Mouse (Mus musculus): ENCODE measurements around the gene Zfp618. TPM values are rescaled to one million over a fixed set of nuclear protein-coding genes. Genes with fewer than 3 reads are reported as not detected.

The Zfp618 gene
- total and polyA plus RNA-seq, 3 experiments = 0.05 TPM; not detected in 2

DNA sequence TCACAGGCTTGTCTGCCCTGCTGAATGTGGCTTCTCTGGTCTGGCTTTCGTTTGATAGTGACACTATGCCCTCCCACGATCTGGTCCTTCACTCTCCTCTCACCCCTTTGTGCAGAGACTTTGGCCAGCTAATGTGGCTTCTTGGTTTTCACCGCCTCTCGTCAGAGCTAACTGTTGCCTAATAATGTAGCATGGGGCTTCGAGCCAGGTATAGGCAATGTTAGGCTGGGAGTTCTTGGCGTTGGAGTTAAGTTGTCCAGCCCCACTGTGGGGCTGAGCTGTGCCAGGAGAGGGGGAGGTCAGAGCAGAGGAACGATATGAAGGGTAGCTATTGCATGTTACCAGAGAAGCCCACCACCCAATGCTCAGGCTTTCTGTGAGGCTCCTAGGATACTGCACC, 34.5 kb downstream of the Zfp618 start:
- DNase-seq (ENCODE audit: low spot score) (no peak), ATAC-seq (ENCODE audit: extremely low read depth, insufficient number of reproducible peaks, low FRiP score, poor library complexity, severe bottlenecking) (no peak)
- Histone ChIP-seq H3K4me1 (ENCODE audit: insufficient read depth, low read depth, low read length) (no peaks in the 10 kb centered on the region), H3K9me3 (replicated peaks) (peaks cover 84% of the 10 kb centered on the region), H3K36me3 (replicated peaks) (no peaks in the 10 kb centered on the region), H3K4me3 (ENCODE audit: low read depth, low read length) (no peak overlapping the region), H3K27me3 (ENCODE audit: insufficient read depth, low read length) (no peaks in the 10 kb centered on the region)
- TF ChIP-seq CTCF (IDR thresholded peaks at IDR 0.05; ENCODE audit: low read depth, low read length) (no peak), TAL1 (conservative IDR thresholded peaks at IDR 0.05; ENCODE audit: low read depth, low read length) (no peak), GATA1 (IDR thresholded peaks at IDR 0.05; ENCODE audit: borderline replicate concordance, low read length) (no peak), GATA2 (IDR thresholded peaks at IDR 0.05; ENCODE audit: borderline replicate concordance, low read depth, low read length) (no peak), POLR2AphosphoS5 (IDR thresholded peaks at IDR 0.05; ENCODE audit: insufficient replicate concordance, low read depth, low read length) (no peak)

DNA sequence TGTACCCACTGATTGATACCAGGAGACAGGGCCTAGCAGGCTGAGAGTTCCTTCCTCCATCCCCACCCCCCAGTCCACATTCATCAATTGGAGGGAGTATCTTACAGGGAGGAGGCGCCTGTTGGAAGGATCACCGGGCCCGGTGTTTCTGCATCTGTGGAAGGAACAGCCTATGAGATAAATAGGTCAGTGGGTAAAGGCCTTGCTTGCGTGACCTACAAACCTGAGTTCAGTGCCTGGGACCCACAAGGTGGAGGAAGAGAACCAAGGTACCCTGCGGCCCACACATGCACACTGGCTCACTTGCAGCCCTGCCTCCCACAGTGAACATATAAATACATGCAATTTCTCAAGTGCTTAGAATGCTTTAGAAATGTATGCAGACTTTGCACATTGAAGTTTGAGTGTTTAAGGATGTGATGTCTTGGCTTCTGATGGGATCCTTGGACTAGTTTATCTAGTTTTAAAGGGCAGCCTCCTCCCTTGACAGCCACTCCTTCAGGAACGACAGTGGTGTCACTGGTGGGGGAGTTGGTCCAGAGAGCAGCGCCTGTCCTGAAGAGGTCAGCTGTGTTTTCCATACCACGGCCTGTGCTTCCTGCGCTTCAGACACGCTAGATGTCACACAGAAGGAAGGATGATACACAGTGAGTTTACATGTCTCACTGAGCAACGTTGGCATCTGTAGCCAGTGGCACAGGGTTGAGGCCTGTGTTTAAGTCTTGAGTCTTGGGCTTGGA, 35.1 kb downstream of the Zfp618 start:
- H3K9me3 ChIP-seq (replicated peaks) = peaks cover 88% of the 10 kb centered on the region
- H3K4me3 ChIP-seq (ENCODE audit: low read depth, low read length) = no peak overlapping the region
- no peak for DNase-seq (ENCODE audit: low spot score)
- no peak for ATAC-seq (ENCODE audit: extremely low read depth, insufficient number of reproducible peaks, low FRiP score, poor library complexity, severe bottlenecking)
- no peaks in the 10 kb centered on the region for H3K4me1 ChIP-seq (ENCODE audit: insufficient read depth, low read depth, low read length)
- H3K27me3 ChIP-seq (ENCODE audit: insufficient read depth, low read length) = no peaks in the 10 kb centered on the region
- no peak for TF ChIP-seq TAL1 (conservative IDR thresholded peaks at IDR 0.05; ENCODE audit: low read depth, low read length)
- TF ChIP-seq GATA1 (IDR thresholded peaks at IDR 0.05; ENCODE audit: borderline replicate concordance, low read length) = no peak
- TF ChIP-seq GATA2 (IDR thresholded peaks at IDR 0.05; ENCODE audit: borderline replicate concordance, low read depth, low read length) = no peak
- no peak for TF ChIP-seq CTCF (IDR thresholded peaks at IDR 0.05; ENCODE audit: low read depth, low read length)
- TF ChIP-seq POLR2AphosphoS5 (IDR thresholded peaks at IDR 0.05; ENCODE audit: insufficient replicate concordance, low read depth, low read length) = no peak
- H3K36me3 ChIP-seq (replicated peaks) = no peaks in the 10 kb centered on the region

DNA sequence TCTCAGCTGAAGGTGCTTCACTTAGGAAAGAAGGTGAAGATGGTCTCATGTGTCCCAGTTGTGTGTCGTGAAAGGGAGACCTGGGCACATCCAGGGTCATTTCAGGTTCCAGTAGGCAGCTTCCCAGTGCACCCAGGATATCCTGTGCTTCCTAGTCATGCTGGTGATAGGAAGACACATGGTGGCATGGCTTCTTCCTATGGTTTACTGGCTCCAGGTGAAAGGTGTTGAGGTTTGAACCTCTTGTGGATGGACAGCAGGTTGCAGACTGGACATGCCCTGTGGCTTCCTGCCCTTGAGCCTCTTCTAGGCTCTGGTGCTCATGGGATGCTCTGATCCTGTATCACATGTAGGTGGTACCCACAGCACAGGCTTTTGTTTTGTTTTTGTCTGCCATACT, 37.0 kb downstream of the Zfp618 start:
- ATAC-seq (ENCODE audit: extremely low read depth, insufficient number of reproducible peaks, low FRiP score, poor library complexity, severe bottlenecking) (no peak), DNase-seq (ENCODE audit: low spot score) (no peak)
- Histone ChIP-seq H3K4me3 (ENCODE audit: low read depth, low read length) (no peak overlapping the region), H3K9me3 (replicated peaks) (peaks cover 88% of the 10 kb centered on the region), H3K36me3 (replicated peaks) (no peaks in the 10 kb centered on the region), H3K4me1 (ENCODE audit: insufficient read depth, low read depth, low read length) (no peaks in the 10 kb centered on the region), H3K27me3 (ENCODE audit: insufficient read depth, low read length) (no peaks in the 10 kb centered on the region)
- no peak for TF ChIP-seq TAL1 (conservative IDR thresholded peaks at IDR 0.05; ENCODE audit: low read depth, low read length)
- no peak for TF ChIP-seq CTCF (IDR thresholded peaks at IDR 0.05; ENCODE audit: low read depth, low read length)

DNA sequence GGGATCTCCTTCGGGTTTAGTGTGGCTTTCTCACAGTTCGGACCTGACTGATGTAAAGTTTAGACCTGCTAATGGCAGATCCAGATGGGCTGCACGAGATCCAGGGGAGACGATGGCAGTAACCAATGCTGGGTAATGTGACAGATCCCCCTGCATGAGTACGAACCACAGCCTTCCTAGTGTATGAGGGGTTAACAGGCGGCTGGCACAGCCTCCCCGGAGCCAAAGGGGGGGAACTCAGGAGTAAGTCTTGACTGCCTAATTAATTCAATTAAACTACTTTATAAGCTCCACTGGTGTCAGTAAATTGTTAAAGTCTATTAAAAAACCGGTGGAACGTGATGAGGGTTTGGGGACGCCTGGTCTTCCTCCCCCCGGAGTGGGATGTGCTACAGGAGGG, 39.1 kb downstream of the Zfp618 start:
- H3K4me1 ChIP-seq (ENCODE audit: insufficient read depth, low read depth, low read length) = no peaks in the 10 kb centered on the region
- H3K27me3 ChIP-seq (ENCODE audit: insufficient read depth, low read length) = no peaks in the 10 kb centered on the region
- DNase-seq (ENCODE audit: low spot score) = no peak
- peaks cover 77% of the 10 kb centered on the region for H3K9me3 ChIP-seq (replicated peaks)
- no peak for TF ChIP-seq GATA1 (IDR thresholded peaks at IDR 0.05; ENCODE audit: borderline replicate concordance, low read length)
- no peak for TF ChIP-seq TAL1 (conservative IDR thresholded peaks at IDR 0.05; ENCODE audit: low read depth, low read length)
- TF ChIP-seq POLR2AphosphoS5 (IDR thresholded peaks at IDR 0.05; ENCODE audit: insufficient replicate concordance, low read depth, low read length) = no peak
- TF ChIP-seq CTCF (IDR thresholded peaks at IDR 0.05; ENCODE audit: low read depth, low read length) = no peak
- TF ChIP-seq GATA2 (IDR thresholded peaks at IDR 0.05; ENCODE audit: borderline replicate concordance, low read depth, low read length) = no peak
- no peaks in the 10 kb centered on the region for H3K36me3 ChIP-seq (replicated peaks)
- no peak for ATAC-seq (ENCODE audit: extremely low read depth, insufficient number of reproducible peaks, low FRiP score, poor library complexity, severe bottlenecking)
- H3K4me3 ChIP-seq (ENCODE audit: low read depth, low read length) = no peak overlapping the region

DNA sequence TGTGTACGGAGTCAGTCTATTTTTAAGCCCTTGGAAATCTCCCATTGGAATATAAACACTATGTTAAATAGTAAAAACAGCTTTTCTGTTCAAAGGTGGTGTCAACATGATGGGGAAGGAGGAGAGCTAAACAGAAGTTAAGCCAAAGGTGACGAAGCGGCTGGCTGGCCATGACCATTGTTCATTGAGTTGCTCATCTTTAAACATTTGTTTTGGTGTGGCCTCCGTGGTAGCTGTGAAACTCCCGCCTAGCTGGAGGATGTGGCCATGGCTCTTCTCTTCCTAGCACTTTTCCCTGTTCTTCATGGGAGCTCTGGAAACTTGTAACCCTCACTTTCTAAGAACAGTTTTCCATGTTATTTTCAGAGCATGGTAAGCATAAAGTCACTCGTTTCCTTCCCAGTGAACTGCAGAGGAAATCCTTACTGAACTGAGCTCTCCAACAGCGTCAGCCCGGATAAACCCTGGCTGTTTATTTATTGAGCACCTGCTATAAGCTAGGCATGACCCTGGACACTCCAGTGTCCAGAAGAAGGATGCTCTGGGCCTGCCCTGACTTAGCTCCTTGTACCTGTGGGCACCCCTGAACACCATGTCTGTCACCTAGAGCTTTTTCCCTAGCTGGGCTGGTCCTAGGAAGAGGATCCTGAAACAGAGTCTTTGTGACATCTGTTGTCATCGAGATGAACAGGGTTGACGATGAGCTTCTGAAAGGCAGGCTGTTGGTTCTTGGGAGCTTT, 40.2 kb downstream of the Zfp618 start:
- no peak for ATAC-seq (ENCODE audit: extremely low read depth, insufficient number of reproducible peaks, low FRiP score, poor library complexity, severe bottlenecking)

More for the DNA sequence above, 40.2 kb downstream of the Zfp618 start:
- Histone ChIP-seq H3K9me3 (replicated peaks) (peaks cover 76% of the 10 kb centered on the region), H3K36me3 (replicated peaks) (no peaks in the 10 kb centered on the region), H3K4me1 (ENCODE audit: insufficient read depth, low read depth, low read length) (no peaks in the 10 kb centered on the region), H3K4me3 (ENCODE audit: low read depth, low read length) (no peak overlapping the region), H3K27me3 (ENCODE audit: insufficient read depth, low read length) (no peaks in the 10 kb centered on the region)
- DNase-seq (ENCODE audit: low spot score) = no peak
- TF ChIP-seq GATA2 (IDR thresholded peaks at IDR 0.05; ENCODE audit: borderline replicate concordance, low read depth, low read length) (no peak), TAL1 (conservative IDR thresholded peaks at IDR 0.05; ENCODE audit: low read depth, low read length) (no peak), GATA1 (IDR thresholded peaks at IDR 0.05; ENCODE audit: borderline replicate concordance, low read length) (no peak), POLR2AphosphoS5 (IDR thresholded peaks at IDR 0.05; ENCODE audit: insufficient replicate concordance, low read depth, low read length) (no peak), CTCF (IDR thresholded peaks at IDR 0.05; ENCODE audit: low read depth, low read length) (no peak)

All from G1E (cell line).